Mouse (Mus musculus) liver, embryonic 16.5 days (tissue): ENCODE results near the gene Gm8765. TPM values are rescaled to one million over a fixed set of nuclear protein-coding genes. Genes with fewer than 3 reads are reported as not detected.
"Not testable (repeated sequence)": the region's sequence is repeated elsewhere in the genome, so short reads cannot be mapped to it uniquely, and the experiment has no call there.

ENCODE experiments used
- ATAC-seq: fragments of 200-750 bp; cut with Nextera tagmentation; 2 replicates; pipeline ENCODE4 v1.8.0; 2017; ENCODE audit warnings: low read depth, mild to moderate bottlenecking, moderate number of reproducible peaks, moderate library complexity
- H3K27ac ChIP-seq: fragments of 300-500 bp; sonication (generic); 2 replicates; pipeline ENCODE4 v1.5.1; 2014; ENCODE audit warnings: mild to moderate bottlenecking, low read length
- H3K27me3 ChIP-seq: fragments of 300-500 bp; sonication (generic); 2 replicates; pipeline ENCODE4 v1.6.1; 2014; ENCODE audit warnings: low read depth, low read length, mixed read lengths; ENCODE audit not compliant: control insufficient read depth, insufficient read depth
- H3K36me3 ChIP-seq: fragments of 300-500 bp; sonication (generic); 2 replicates; pipeline ENCODE4 v1.6.1; 2014; ENCODE audit warnings: mild to moderate bottlenecking; ENCODE audit not compliant: control insufficient read depth, insufficient read depth
- H3K4me1 ChIP-seq: fragments of 300-500 bp; sonication (generic); 2 replicates; pipeline ENCODE4 v1.6.1; 2014; ENCODE audit warnings: low read depth, low read length, mixed read lengths; ENCODE audit not compliant: control insufficient read depth
- H3K4me2 ChIP-seq: fragments of 300-500 bp; sonication (generic); 2 replicates; pipeline ENCODE4 v1.6.1; 2014; ENCODE audit warnings: low read depth, low read length, mixed read lengths
- H3K4me3 ChIP-seq: fragments of 300-500 bp; sonication (generic); 2 replicates; pipeline ENCODE4 v1.5.1; 2014; ENCODE audit warnings: low read depth, mild to moderate bottlenecking, low read length
- H3K9ac ChIP-seq: fragments of 300-500 bp; sonication (generic); 2 replicates; pipeline ENCODE4 v1.6.1; 2014; ENCODE audit warnings: low read depth, low read length
- H3K9me3 ChIP-seq: fragments of 300-500 bp; sonication (generic); replicated peaks from 2 replicates; pipeline ENCODE4 v1.6.1; 2016; ENCODE audit warnings: low read length; ENCODE audit not compliant: control insufficient read depth
- WGBS: fragments of 180-500 bp; shearing (Covaris S2); extraction: QIAGEN DNeasy Blood & Tissue Kit; methylation state at CpG from one replicate; pipeline ENCODE4 v1.1.7; 2014; ENCODE audit not compliant: insufficient replicate concordance; 5-methylcytosine and 5-hydroxymethylcytosine counted together
- microRNA-seq: library from miRNA; unstranded; fragments of <30 nt; microRNA quantifications from one replicate; pipeline ENCODE4, GENCODE M21; 2016
- polyA plus RNA-seq: library from polyadenylated mRNA; unstranded; fragments of >200 nt; fragmentation: Nextera tagmentation; extraction: Ambion mirVana; gene quantifications from 2 replicates; pipeline ENCODE4 v1.2.1, GENCODE M21; 2015

The Gm8765 gene
- not detected in 2 replicates for polyA plus RNA-seq

GRCm38 (mm10) chr13:50698012-50698411, at the start of gene Gm8765:
TSS of gene Gm8765 (plus strand) at chr13:50698312.
- not testable (repeated sequence) for H3K4me1 ChIP-seq, ATAC-seq, H3K9ac ChIP-seq, H3K4me2 ChIP-seq, H3K27ac ChIP-seq, H3K9me3 ChIP-seq, H3K4me3 ChIP-seq, H3K27me3 ChIP-seq, H3K36me3 ChIP-seq
- 18% methylated on average over 1 of the region's 2 CpGs for WGBS

DNA sequence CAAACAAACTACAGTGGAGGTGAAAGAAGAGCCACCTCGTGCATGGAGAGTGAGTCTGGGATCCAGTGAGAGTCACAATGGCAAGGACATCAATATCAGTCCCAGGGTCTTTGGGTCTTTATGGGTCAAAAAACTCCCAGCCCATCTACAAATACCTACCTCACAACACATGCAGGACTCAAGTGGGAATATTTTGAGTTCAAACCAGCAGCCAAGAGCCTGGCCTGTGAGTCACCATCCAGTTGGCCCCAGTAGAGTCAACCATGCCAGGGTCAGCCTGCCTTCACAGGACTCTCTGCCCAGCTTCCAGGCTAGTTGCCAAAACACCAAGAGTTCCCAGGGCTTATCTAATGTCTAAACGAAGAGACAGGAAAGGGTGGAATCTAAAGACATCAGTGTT, 49.3 kb upstream of the Gm8765 start:
- not testable (repeated sequence) for H3K4me1 ChIP-seq, H3K9ac ChIP-seq, H3K4me2 ChIP-seq, ATAC-seq, H3K27me3 ChIP-seq, H3K27ac ChIP-seq, H3K36me3 ChIP-seq, H3K9me3 ChIP-seq, H3K4me3 ChIP-seq
- 53% methylated on average over 2 of the region's 2 CpGs for WGBS

GRCm38 (mm10) chr13:50750282-50750681, 52.2 kb downstream of the Gm8765 start:
- H3K4me2 ChIP-seq, H3K4me1 ChIP-seq, H3K27ac ChIP-seq, H3K36me3 ChIP-seq, ATAC-seq, H3K27me3 ChIP-seq, H3K9ac ChIP-seq, H3K4me3 ChIP-seq, H3K9me3 ChIP-seq: not testable (repeated sequence)

GRCm38 (mm10) chr13:50751732-50752131, 53.6 kb downstream of the Gm8765 start:
- ATAC-seq = no peak
- H3K9ac ChIP-seq = no peak overlapping the region
- H3K27ac ChIP-seq = no peak overlapping the region
- no peaks in the 10 kb centered on the region for H3K4me1 ChIP-seq
- no peak overlapping the region for H3K4me3 ChIP-seq
- H3K9me3 ChIP-seq = no peaks in the 10 kb centered on the region
- H3K27me3 ChIP-seq = no peaks in the 10 kb centered on the region
- 64% methylated on average over 2 of the region's 2 CpGs for WGBS
- H3K4me2 ChIP-seq = no peak overlapping the region
- H3K36me3 ChIP-seq = no peaks in the 10 kb centered on the region

DNA sequence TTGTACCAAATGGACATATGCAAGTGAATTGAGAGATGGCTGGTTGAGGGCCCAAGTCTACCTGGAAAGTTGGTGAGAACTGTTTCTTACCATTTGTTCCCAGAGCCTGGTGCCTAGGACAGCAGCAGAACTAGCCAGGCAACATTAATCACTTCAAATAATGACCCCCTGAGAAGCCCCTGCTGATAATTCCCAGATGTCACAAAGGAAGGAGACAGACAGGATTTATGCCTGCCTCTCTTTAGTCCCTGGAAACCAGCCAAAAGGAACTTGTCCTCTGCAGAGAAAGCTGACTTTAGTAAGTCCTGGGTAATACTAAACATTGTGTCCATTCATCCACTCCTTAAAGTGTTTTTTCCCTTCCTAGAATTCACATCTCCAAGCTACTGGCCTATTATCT, 54.8 kb downstream of the Gm8765 start:
- not testable (repeated sequence) for ATAC-seq, H3K4me3 ChIP-seq, H3K4me1 ChIP-seq, H3K4me2 ChIP-seq, H3K9me3 ChIP-seq, H3K36me3 ChIP-seq, H3K27me3 ChIP-seq, H3K27ac ChIP-seq, H3K9ac ChIP-seq

Small RNA genes within 50 kb of the gene (microRNA-seq; reads per million reads assigned to microRNA genes)
- not detected for gene Gm23952

Other genes starting within 250 kb of the Gm8765 start
- gene Nutm2, start 231.0 kb upstream of the Gm8765 start, polyA plus RNA-seq = not detected in 2 replicates
- gene Gm904, start 55.1 kb upstream of the Gm8765 start, polyA plus RNA-seq = not detected in 2 replicates